Mouse (Mus musculus) testis, adult 2 months (tissue): Measurements from ENCODE around the gene Ldah.

Source experiments
- CTCF ChIP-seq: fragments of 200-500 bp; IDR thresholded peaks from 2 replicates; pipeline ENCODE4 v1.5.1; 2012; ENCODE audit warnings: low read depth, mild to moderate bottlenecking, inconsistent platforms, low read length, moderate library complexity; ENCODE audit not compliant: control insufficient read depth, insufficient read depth, insufficient replicate concordance
- POLR2A ChIP-seq: fragments of 200-500 bp; IDR thresholded peaks from 2 replicates; pipeline ENCODE4 v1.6.1; 2012; ENCODE audit warnings: low read depth, mild to moderate bottlenecking, inconsistent platforms, low read length, moderate library complexity; ENCODE audit not compliant: control insufficient read depth

DNA sequence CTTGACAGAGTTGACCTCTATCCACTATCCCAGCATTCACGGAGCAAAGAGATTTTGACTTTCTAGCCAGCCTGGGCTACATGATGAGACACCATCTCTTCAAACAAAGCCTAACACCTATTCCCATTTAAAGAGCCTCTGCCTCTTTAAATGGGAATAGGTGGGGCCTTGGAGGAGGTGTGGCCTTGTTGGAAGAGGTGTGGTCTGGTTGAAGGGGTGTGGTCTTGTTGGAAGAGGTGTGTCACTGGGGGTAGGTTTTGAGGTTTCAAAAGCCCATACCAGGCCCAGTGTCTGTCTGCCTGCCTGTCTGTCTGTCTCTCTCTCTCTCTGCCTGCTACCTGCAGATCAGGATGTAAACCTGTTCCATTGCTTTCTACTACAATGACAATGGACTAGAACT lies 99.0 kb downstream of the Ldah start:
- TF ChIP-seq POLR2A, result no peak
- TF ChIP-seq CTCF, result no peak
